Mouse (Mus musculus) liver, adult (tissue): ENCODE measurements at regions not wholly inside any gene's neighbourhood (a gene's known extent, or its start where the extent isn't known, plus 50 kb on each side); places are given as distances from the start of the nearest gene placed in this dataset.

Experiments
- GATA4 ChIP-seq: IDR thresholded peaks from 2 replicates; pipeline ENCODE4 v1.6.1; 2014; ENCODE audit warnings: mild to moderate bottlenecking, low read length; ENCODE audit not compliant: insufficient replicate concordance

DNA sequence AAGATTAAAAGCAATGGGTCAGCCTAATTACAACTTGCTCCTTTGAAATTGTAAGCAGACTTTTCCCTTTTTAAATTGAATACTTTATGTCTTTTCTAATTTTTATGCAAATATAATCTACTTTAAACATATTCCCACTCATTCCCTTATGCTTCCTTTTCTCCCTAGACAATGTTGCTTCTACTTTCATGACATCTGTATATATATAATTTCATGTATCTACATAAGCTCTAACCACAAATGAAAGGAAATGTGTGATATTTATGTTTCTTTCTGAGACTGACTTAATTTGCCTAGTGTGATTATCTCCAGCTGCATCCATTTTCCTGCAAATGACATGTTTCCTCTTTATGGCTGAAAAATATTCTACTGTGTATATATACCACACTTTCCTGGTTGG, 77.9 kb upstream of the Nampt start:
- no peak for TF ChIP-seq GATA4

DNA sequence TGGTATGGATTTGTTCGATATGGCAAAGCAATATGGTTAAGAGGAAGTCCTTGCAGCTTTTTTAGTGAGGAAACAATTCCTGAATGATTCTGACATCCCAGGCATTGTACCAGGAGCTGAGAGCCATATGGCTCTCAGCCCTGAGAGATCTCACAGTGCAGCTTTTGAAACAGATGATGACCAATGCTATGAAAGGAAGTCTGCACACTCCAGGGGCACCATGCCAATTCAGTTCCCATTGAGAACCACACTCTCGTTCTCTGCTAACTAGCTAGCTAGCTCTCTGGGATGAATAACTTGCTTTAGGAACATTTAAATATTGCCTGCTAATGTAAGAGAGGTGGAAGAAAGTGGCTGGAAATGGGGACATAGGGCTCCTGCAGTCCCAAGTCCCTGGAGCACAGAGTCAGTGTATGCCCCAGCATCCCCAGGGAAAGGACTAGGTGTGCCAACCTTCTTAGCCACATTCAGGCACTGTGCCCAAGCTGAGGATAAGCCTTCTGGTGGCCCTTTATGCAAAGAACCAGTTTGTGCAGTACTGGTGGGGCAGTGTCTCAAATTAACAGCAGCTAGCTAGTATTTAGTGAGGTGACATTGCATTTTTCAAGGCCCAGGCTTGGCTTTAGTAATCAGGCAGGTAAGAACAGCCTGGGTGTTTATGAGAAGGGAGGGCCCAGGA, 61.8 kb upstream of the Nampt start:
- no peak for TF ChIP-seq GATA4

DNA sequence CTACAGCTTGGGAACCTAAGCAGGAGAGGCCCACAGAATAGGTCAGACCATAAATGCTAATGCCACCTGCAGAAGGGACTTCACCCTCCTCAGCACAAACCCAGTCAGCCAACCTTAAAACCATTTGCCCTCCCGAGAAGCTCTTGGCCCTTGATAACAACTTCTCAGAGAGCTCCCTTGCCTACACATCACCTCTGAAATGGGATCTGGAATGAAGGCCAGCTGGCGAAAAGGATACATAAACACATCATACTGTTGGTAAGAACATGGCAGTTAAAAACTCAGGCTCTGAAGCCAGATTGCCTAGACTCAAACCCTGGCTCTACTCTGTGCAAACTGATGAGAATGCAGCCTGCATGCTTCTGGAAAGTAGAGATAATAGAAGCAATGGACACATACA, 61.2 kb upstream of the Nampt start:
- no peak for TF ChIP-seq GATA4

DNA sequence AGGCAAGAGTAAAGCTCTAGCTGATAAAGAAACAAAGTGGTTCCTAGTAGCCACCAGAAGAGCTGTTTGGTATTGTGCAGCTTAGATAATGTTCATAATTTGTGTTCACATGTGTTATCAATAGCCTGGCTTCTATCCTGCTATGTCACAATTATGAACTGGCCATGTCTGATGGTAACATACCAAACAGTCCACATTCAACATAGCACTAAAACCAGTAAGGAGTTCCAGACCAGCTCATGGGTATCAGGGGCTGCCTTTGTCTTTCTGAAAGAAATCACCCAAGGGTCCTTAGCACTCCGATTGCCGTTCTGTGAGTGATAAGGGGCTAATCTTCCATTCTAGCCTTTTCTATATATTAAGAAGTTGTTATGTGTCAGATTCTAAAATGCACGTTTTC, 58.7 kb upstream of the Nampt start:
- TF ChIP-seq GATA4 = no peak

DNA sequence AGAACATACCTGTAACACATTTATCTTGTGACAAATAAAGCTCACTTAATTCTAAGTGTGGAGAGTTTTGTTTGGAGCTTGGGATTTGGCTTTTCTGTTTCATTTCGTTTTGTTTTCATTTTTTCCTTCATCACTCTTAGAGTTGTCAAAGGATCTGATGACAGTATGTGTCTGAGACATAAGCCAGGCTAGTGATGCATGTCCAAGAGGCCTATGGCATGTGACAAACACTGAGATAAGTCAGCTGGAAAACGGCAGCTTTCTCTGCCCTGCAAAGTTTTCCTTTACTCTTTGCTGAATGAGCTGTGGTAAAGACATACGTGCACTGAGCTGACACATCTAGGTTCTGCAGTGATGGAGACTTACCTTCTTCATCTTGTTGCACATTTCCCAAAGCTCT, 58.3 kb upstream of the Nampt start:
- TF ChIP-seq GATA4 = no peak

DNA sequence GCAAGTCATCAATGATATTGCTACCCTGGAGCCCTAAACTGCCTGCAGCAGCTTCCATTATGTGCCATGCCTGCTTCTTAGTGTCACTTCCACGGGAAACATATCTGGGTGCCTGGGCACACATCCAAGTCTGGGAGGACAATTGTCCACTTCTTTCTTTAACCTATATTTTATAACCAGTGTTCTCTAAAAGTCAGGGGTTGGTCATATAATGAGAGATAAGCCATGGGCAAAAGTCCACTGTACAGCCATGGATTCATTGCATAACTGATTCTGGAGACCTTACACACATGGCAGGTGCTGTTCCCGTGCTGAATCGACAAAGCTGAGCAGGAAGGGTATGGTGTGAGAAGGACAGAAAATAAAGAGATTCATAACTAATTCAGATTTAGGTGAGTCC, 55.1 kb upstream of the Nampt start:
- peak; percentile 82; the same call in 1 of the 2 replicates for TF ChIP-seq GATA4

DNA sequence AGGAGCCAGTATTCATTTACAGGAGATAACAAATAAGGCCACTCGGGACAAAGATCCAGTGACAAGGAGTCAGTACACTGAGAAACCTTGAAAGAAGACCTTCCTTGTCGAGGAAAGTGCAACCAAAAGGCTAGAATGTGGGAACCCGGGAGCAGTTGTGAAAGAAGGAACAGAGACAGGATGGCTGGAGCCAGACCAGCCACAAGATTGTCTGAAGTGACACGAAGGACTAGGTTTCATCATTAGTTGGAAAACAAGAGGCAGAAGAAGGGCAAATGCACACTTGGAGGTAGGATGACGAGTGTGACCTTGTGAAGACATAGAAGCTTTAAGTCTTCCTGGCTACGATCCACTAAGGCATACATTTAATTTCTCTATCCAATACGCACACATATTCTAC, 54.6 kb upstream of the Nampt start:
- TF ChIP-seq GATA4 = no peak

DNA sequence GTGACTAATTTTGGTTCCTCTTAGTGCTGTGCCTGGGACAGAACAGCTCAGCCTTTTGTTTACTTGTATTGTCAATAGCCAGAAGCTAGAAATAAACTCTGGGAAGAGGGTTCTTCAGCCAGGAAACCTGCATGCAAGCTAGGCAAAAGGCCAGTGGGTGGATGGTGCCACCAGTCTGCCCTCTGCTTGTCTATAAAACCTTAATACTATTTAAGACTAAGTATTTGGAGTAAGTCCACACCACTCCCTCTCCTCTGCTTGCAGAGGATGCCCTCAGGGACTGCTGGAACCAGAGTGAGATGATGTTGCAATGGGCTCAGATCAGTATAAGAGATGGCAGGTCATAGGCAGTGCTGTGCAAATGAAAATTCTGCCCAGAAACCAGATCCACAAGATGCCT, 53.5 kb upstream of the Nampt start:
- no peak for TF ChIP-seq GATA4

DNA sequence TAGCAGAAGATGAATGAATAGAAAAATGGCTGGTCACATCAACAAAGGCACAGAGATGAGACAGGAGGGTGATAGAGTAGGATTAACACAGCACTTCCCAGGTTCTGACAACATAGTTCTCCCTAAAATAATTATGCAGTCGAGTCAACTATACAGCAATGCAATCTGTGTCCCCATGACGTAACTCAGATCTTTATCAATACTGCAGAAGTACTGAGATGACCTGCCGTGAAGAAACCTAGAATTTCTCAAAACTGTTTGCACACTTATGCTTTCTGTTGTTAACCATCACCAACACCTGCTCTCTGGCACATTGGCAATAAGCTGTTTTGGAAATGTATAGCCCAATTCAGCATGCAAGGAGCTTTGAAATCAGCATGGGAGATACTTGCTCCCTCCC, 52.8 kb upstream of the Nampt start:
- TF ChIP-seq GATA4 = peak; percentile 95

DNA sequence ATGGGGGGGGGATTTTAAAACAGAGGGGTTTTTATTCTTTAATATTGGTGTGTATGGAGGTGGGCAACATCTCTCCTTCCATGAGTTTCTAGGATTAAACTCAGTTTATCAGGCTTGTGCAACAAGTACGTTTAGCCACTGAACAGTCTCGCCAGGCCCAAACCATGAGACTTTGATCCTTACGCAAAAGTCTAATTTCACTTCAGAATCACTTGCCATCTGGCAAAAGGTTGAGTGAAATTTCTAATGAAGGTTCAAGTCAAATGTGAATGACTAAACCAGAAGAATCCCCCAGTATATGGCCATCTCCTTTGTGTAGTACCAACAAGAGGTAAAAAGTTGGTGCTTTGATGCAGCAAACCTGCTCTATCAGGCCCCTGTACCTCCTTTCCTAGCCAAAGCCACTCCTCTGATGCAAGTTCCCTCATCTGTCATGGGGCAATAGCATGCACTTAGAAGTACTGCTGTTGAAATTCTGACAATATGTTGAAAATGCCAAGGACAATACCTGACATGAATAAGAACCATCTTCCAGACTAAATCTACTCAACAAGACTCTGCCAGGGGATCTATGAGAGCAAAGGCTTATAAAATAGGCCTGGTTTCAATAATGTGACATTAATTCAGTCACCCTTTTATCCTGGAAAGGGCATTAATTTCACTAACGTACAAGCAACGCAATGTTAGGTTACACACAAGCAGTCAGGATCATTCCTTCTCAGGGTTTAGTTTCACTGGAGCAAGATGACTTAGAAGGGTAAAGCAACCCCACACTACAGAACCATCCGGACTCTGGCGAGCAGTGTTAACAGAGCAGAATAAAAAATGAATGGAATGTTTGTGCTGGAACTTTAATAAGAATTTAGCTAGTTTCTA, 51.9 kb upstream of the Nampt start:
- TF ChIP-seq GATA4 = no peak

DNA sequence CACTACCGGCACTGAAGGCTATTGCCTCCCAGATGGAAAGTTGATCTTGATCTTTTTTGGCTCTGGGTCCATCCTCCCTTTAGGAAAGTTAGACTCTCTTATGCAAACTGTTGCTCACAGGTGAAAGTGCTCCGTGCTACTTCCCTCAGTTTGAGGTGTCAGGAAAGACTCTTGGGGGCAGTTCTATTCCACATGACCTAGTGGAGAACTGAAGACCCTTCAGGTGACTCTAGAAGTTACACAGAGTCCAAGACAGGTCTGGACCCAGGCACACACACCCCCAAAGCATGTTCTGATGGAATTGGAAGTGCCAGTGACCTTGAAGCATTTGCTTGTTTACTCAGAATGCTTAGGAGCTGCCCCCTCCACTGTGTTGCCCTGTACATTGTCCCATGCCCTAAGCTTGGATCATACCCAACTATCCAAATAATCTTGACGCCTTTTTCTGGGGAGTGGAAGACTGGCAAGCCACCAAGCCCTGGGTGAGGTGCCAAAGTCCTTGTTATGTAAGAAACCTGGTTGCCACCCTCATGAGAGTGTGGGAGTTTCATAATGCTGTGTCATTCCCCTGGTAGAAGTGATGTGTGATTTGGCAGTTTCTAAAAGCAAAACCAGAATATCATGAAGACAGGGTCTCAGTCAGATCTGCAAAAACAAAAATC, 51.1 kb upstream of the Nampt start:
- 0 out of 2 replicates have a peak, but pooled peaks have one; percentile 4 for TF ChIP-seq GATA4

DNA sequence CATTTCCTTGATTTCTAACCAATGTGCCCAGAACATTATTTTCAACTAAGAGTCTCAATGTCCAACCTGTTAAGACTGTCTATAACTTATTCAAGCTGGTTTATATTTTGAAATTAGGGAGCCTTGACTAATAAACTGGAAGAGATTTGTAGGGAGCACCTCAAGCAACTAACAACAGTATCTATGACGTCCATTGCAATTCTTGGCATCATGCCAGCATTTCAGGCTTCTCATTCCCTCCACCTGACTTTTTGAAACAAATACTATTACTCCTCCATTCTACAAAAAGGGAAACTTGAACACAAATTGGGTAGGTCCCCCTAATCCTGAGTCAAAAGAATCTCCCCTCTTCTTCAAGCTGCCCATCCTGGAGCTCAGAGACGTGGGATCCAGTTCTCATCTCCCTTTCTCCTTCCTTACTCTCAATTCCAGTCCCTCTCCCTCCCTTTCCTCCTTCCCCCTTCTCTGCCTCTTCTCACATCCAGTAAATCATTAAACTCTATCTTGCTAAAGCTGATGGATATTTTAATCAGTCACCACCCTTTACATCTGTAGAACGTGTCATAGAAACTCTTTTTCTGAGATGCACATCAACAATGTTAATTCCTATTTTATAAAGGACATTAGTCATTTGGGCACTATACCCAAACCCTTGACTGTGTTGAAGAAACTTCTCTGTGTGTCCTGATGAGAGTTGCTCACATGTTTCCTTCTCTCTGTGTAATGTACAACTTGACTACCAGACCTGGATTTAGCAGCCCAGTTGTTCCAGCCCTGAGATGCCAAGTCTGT, 50.4 kb upstream of the Nampt start:
- no peak for TF ChIP-seq GATA4
